Mouse (Mus musculus) heart, embryonic 14.5 days (tissue): Measurements from ENCODE around the gene Ipcef1. TPM values are rescaled to one million over a fixed set of nuclear protein-coding genes. Genes with fewer than 3 reads are reported as not detected.
"Not testable (repeated sequence)": the region's sequence is repeated elsewhere in the genome, so short reads cannot be mapped to it uniquely, and the experiment has no call there.

ENCODE experiments used
- ATAC-seq: fragments of 200-750 bp; cut with Nextera tagmentation; 2 replicates; pipeline ENCODE4 v1.8.0; 2017; ENCODE audit warnings: low read depth, moderate TSS enrichment; ENCODE audit not compliant: insufficient number of reproducible peaks, insufficient read depth, low FRiP score
- H3K27ac ChIP-seq, 2 experiments: fragments of 200-500 bp in 1 of 2; fragments of 300-500 bp in 1 of 2; sonication (generic) in 1 of 2; replicated peaks in 1 of 2; 2 replicates each; pipeline ENCODE4 v1.5.1; 2012 to 2014; ENCODE audit warnings: low read depth in 2 of 2, low read length in 2 of 2, control low read depth in 1 of 2, mild to moderate bottlenecking in 1 of 2, mixed read lengths in 1 of 2; ENCODE audit not compliant: control insufficient read depth in 1 of 2, insufficient read depth in 1 of 2
- H3K27me3 ChIP-seq: fragments of 300-500 bp; sonication (generic); 2 replicates; pipeline ENCODE4 v1.6.1; 2014; ENCODE audit warnings: mild to moderate bottlenecking, low read length, control low read depth; ENCODE audit not compliant: control insufficient read depth, insufficient read depth
- H3K36me3 ChIP-seq: fragments of 300-500 bp; sonication (generic); 2 replicates; pipeline ENCODE4 v1.6.1; 2014; ENCODE audit warnings: mild to moderate bottlenecking, control low read depth, low read length, mixed read lengths; ENCODE audit not compliant: control insufficient read depth, insufficient read depth
- H3K4me1 ChIP-seq, 2 experiments: fragments of 200-500 bp in 1 of 2; fragments of 300-500 bp in 1 of 2; sonication (generic) in 1 of 2; 2 replicates each; pipeline ENCODE4 v1.6.1; 2012 to 2014; ENCODE audit warnings: low read length in 2 of 2, control low read depth in 1 of 2, mixed read lengths in 1 of 2; ENCODE audit not compliant: control insufficient read depth in 2 of 2, insufficient read depth in 2 of 2
- H3K4me2 ChIP-seq: fragments of 300-500 bp; sonication (generic); 2 replicates; pipeline ENCODE4 v1.6.1; 2014; ENCODE audit warnings: mild to moderate bottlenecking, low read length
- H3K4me3 ChIP-seq, 2 experiments: fragments of 200-500 bp in 1 of 2; fragments of 300-500 bp in 1 of 2; sonication (generic) in 1 of 2; 2 replicates each; pipeline ENCODE4 v1.5.1; 2012 to 2014; ENCODE audit warnings: low read length in 2 of 2, mild to moderate bottlenecking in 2 of 2, control low read depth in 1 of 2, low read depth in 1 of 2, moderate library complexity in 1 of 2; ENCODE audit not compliant: control insufficient read depth in 1 of 2, insufficient read depth in 1 of 2
- H3K9ac ChIP-seq: fragments of 300-500 bp; sonication (generic); 2 replicates; pipeline ENCODE4 v1.6.1; 2014; ENCODE audit warnings: mild to moderate bottlenecking, low read length
- H3K9me3 ChIP-seq: fragments of 300-500 bp; sonication (generic); 2 replicates; pipeline ENCODE4 v1.6.1; 2016; ENCODE audit warnings: low read length, control low read depth; ENCODE audit not compliant: control insufficient read depth
- WGBS: fragments of 180-500 bp; shearing (Covaris S2); extraction: QIAGEN DNeasy Blood & Tissue Kit; methylation state at CpG from one replicate; pipeline ENCODE4 v1.1.7; 2014; 5-methylcytosine and 5-hydroxymethylcytosine counted together
- polyA plus RNA-seq: library from polyadenylated mRNA; unstranded; fragments of >200 nt; fragmentation: Nextera tagmentation; extraction: Ambion mirVana; gene quantifications from 2 replicates; pipeline ENCODE4 v1.2.1, GENCODE M21; 2014

Gene Ipcef1
- polyA plus RNA-seq, 1 experiment from 2014 or later, result not detected

- H3K27ac ChIP-seq, result no peak overlapping the region
- H3K36me3 ChIP-seq, result no peaks in the 10 kb centered on the region
- H3K4me2 ChIP-seq, result no peak overlapping the region
- ATAC-seq, result no peak
- H3K27me3 ChIP-seq, result no peaks in the 10 kb centered on the region
- no peak overlapping the region for H3K9ac ChIP-seq
- no peaks in the 10 kb centered on the region for H3K9me3 ChIP-seq
- no peaks in the 10 kb centered on the region for H3K4me1 ChIP-seq
- H3K4me3 ChIP-seq, result no peak overlapping the region
- 58% methylated on average over 5 of the region's 5 CpGs for WGBS
These were observed 47.2 kb downstream of the Ipcef1 start for GRCm38 (mm10) chr10:7004980-7005538.

GRCm38 (mm10) chr10:7003898-7004297 lies 48.4 kb downstream of the Ipcef1 start:
- H3K27ac ChIP-seq, H3K4me1 ChIP-seq, H3K4me2 ChIP-seq, H3K27me3 ChIP-seq, H3K9me3 ChIP-seq, ATAC-seq, H3K9ac ChIP-seq, H3K4me3 ChIP-seq, H3K36me3 ChIP-seq: not testable (repeated sequence)

GRCm38 (mm10) chr10:6999355-6999754 lies 52.9 kb downstream of the Ipcef1 start:
- Histone ChIP-seq H3K9me3 (no peaks in the 10 kb centered on the region), H3K36me3 (no peaks in the 10 kb centered on the region), H3K4me1 (no peaks in the 10 kb centered on the region), H3K4me3 (no peak overlapping the region), H3K27ac (no peak overlapping the region), H3K9ac (no peak overlapping the region), H3K27me3 (no peaks in the 10 kb centered on the region), H3K4me2 (no peak overlapping the region)
- 82% methylated on average over 3 of the region's 3 CpGs for WGBS
- no peak for ATAC-seq

GRCm38 (mm10) chr10:6998576-6999250 lies 53.6 kb downstream of the Ipcef1 start:
- Histone ChIP-seq H3K4me3 (no peak overlapping the region), H3K27ac (no peak overlapping the region), H3K4me2 (no peak overlapping the region), H3K9me3 (no peaks in the 10 kb centered on the region), H3K36me3 (no peaks in the 10 kb centered on the region), H3K27me3 (no peaks in the 10 kb centered on the region), H3K9ac (no peak overlapping the region), H3K4me1 (no peaks in the 10 kb centered on the region)
- no peak for ATAC-seq
- WGBS, result 85% methylated on average over 4 of the region's 4 CpGs

GRCm38 (mm10) chr10:6996895-6997294 lies 55.4 kb downstream of the Ipcef1 start:
- H3K4me2 ChIP-seq, result no peak overlapping the region
- H3K27ac ChIP-seq, result no peak overlapping the region
- ATAC-seq, result no peak
- no peaks in the 10 kb centered on the region for H3K9me3 ChIP-seq
- 75% methylated on average over 3 of the region's 3 CpGs for WGBS
- H3K27me3 ChIP-seq, result no peaks in the 10 kb centered on the region
- no peak overlapping the region for H3K4me3 ChIP-seq
- no peaks in the 10 kb centered on the region for H3K4me1 ChIP-seq
- H3K9ac ChIP-seq, result no peak overlapping the region
- H3K36me3 ChIP-seq, result no peaks in the 10 kb centered on the region

- no peak for ATAC-seq
- no peaks in the 10 kb centered on the region for H3K27me3 ChIP-seq
- no peak overlapping the region for H3K27ac ChIP-seq
- no peak overlapping the region for H3K9ac ChIP-seq
- H3K4me2 ChIP-seq, result no peak overlapping the region
- H3K4me3 ChIP-seq, result no peak overlapping the region
- no peaks in the 10 kb centered on the region for H3K4me1 ChIP-seq
- H3K9me3 ChIP-seq, result no peaks in the 10 kb centered on the region
- H3K36me3 ChIP-seq, result no peaks in the 10 kb centered on the region
- WGBS, result 69% methylated on average over 1 of the region's 1 CpGs
These were observed 63.7 kb downstream of the Ipcef1 start for GRCm38 (mm10) chr10:6988555-6988954.

- no peaks in the 10 kb centered on the region for H3K4me1 ChIP-seq
- no peaks in the 10 kb centered on the region for H3K36me3 ChIP-seq
- no peaks in the 10 kb centered on the region for H3K9me3 ChIP-seq
- no peak overlapping the region for H3K4me3 ChIP-seq
- 50% methylated on average over 4 of the region's 4 CpGs for WGBS
- H3K4me2 ChIP-seq, result no peak overlapping the region
- no peak overlapping the region for H3K9ac ChIP-seq
- no peaks in the 10 kb centered on the region for H3K27me3 ChIP-seq
- H3K27ac ChIP-seq, result no peak overlapping the region
- no peak for ATAC-seq
These were observed 64.7 kb downstream of the Ipcef1 start for GRCm38 (mm10) chr10:6987399-6988098.
